Mouse (Mus musculus): Measurements from ENCODE around the gene 2310011J03Rik.

DNA sequence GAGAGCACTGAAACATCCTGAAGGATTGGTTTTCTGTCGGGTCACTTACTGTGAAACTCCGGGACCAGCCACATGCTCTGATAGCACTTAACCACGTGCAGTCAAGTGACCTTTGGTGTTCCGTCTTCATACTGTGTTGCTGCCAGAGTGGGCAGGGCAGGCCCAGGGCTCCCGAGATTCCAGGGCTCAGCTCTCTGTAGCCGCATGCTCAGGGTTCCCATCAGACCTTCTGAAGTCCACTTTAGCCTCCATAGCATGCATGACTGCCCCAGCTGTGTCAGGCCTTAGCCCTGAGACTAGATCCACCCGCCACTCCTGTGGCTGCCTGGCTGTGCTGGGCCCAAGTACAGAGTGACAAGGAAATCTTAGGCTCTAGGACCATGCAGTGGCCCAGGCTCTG lies 39.0 kb downstream of the 2310011J03Rik start:
- TF ChIP-seq CTCF (IDR thresholded peaks at IDR 0.05) = no peak
- 0 out of 2 replicates have a peak, but pooled peaks have one; percentile 19 for TF ChIP-seq POLR2A (IDR thresholded peaks at IDR 0.05; ENCODE audit: insufficient read depth, low read depth, low read length)
